17 mouse cellular contexts compared by ENCODE assay signal in the genomic region with DNA sequence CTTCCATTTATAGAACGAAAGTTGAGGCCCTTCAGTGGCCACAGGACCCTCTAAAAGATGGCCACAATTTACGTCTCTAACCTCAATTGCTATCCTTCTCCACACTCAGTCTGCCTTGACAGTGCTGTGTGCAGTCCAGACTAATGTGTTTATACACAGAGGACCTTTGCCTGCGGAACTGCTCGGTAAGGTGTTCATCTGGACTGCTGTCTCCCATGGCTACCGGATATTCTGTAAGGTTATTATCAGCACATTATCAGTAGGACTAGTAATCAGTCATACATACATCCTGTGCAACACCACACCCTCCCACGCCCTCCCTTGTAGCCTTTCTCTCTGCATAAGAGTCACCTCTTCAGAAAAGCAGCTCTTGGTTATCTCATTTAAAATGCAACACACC.
"Had no signal": no experiment of that assay in that cellular context is flagged by ENCODE, and none has a peak within 500 bp of the region (broad histone marks: within the 10 kb centered on the region; RNA-seq: fewer than 3 reads in every experiment).

No protein-coding gene starts in this region.

- DNase-seq: kidney, adult 8-10 months; kidney, postnatal 10 days; kidney, postnatal 36 days; layer of hippocampus, postnatal 36 days; liver, embryonic 13.5 days; lung, adult 2 months; lung, postnatal 14 days; lung, postnatal 4 days; midbrain, embryonic 14.5 days; right cerebral cortex, adult 18-20 months; right cerebral cortex, postnatal 14 days; right cerebral cortex, postnatal 4 days; thymus, postnatal 25 days had no signal

- H3K4me2 ChIP-seq: kidney, embryonic 15.5 days; liver, embryonic 13.5 days; midbrain, embryonic 11.5 days; neural tube, embryonic 12.5 days had no signal

- H3K4me3 ChIP-seq: kidney, embryonic 15.5 days; left cerebral cortex, adult 2 months; liver, embryonic 13.5 days; neural tube, embryonic 12.5 days had no signal

- H3K27ac ChIP-seq: kidney, embryonic 15.5 days; left cerebral cortex, adult 2 months; liver, embryonic 13.5 days; neural tube, embryonic 12.5 days had no signal

- H3K4me1 ChIP-seq: kidney, embryonic 15.5 days; liver, embryonic 13.5 days; neural tube, embryonic 12.5 days had no signal

- H3K9me3 ChIP-seq: kidney, embryonic 15.5 days; liver, embryonic 13.5 days; neural tube, embryonic 12.5 days had no signal

- H3K36me3 ChIP-seq: kidney, embryonic 15.5 days; liver, embryonic 13.5 days; neural tube, embryonic 12.5 days had no signal

- H3K9ac ChIP-seq: kidney, embryonic 15.5 days; liver, embryonic 13.5 days; neural tube, embryonic 12.5 days had no signal

- H3K27me3 ChIP-seq: kidney, embryonic 15.5 days; liver, embryonic 13.5 days; neural tube, embryonic 12.5 days had no signal
